27 mouse cellular contexts compared by ENCODE assay signal in genomic region chrX:113563897-113564296, GRCm38 (mm10).
"Had no signal": no experiment of that assay in that cellular context is flagged by ENCODE, and none has a peak within 500 bp of the region (broad histone marks: within the 10 kb centered on the region; RNA-seq: fewer than 3 reads in every experiment).

No protein-coding gene starts in this region.

- H3K36me3 ChIP-seq: embryonic facial prominence, embryonic 10.5 days; embryonic facial prominence, embryonic 12.5 days; embryonic facial prominence, embryonic 13.5 days; embryonic facial prominence, embryonic 15.5 days; forebrain, embryonic 10.5 days; forebrain, embryonic 12.5 days; forebrain, embryonic 15.5 days had no signal

- H3K27me3 ChIP-seq: embryonic facial prominence, embryonic 12.5 days; embryonic facial prominence, embryonic 13.5 days; embryonic facial prominence, embryonic 15.5 days; forebrain, embryonic 12.5 days; forebrain, embryonic 13.5 days; forebrain, embryonic 15.5 days had no signal

- ATAC-seq: forebrain, embryonic 13.5 days; forebrain, embryonic 14.5 days; forebrain, embryonic 15.5 days; forebrain, embryonic 16.5 days; forebrain, postnatal 0 days had no signal

- H3K4me2 ChIP-seq: embryonic facial prominence, embryonic 12.5 days; embryonic facial prominence, embryonic 13.5 days; embryonic facial prominence, embryonic 15.5 days; forebrain, embryonic 12.5 days; forebrain, embryonic 13.5 days; forebrain, embryonic 15.5 days had no signal

- DNase-seq: cerebellum, adult 9-10 months; cerebellum, adult 9-11 months; cerebellum, postnatal 10 days; cerebellum, postnatal 14 days; cerebellum, postnatal 25 days; cerebellum, postnatal 36 days; embryo, embryonic 11 days; forebrain, postnatal 0 days; gastrocnemius, adult 2 months; gastrocnemius, postnatal 10 days; gastrocnemius, postnatal 14 days; gastrocnemius, postnatal 25 days; gastrocnemius, postnatal 36 days; heart, adult 11 months; heart, adult 18-20 months; heart, adult 2 months had no signal

- H3K4me3 ChIP-seq: embryonic facial prominence, embryonic 10.5 days; embryonic facial prominence, embryonic 12.5 days; embryonic facial prominence, embryonic 13.5 days; embryonic facial prominence, embryonic 15.5 days; erythroblast, embryonic 14.5 days; forebrain, embryonic 10.5 days; forebrain, embryonic 12.5 days; forebrain, embryonic 13.5 days; forebrain, embryonic 15.5 days; gastrocnemius, adult 2 months; heart, adult 2 months had no signal

- H3K27ac ChIP-seq: embryonic facial prominence, embryonic 10.5 days; embryonic facial prominence, embryonic 12.5 days; embryonic facial prominence, embryonic 13.5 days; embryonic facial prominence, embryonic 15.5 days; forebrain, embryonic 10.5 days; forebrain, embryonic 12.5 days; forebrain, embryonic 13.5 days; forebrain, embryonic 15.5 days; gastrocnemius, adult 2 months; heart, adult 2 months had no signal

- H3K9ac ChIP-seq: embryonic facial prominence, embryonic 12.5 days; embryonic facial prominence, embryonic 13.5 days; embryonic facial prominence, embryonic 15.5 days; forebrain, embryonic 12.5 days; forebrain, embryonic 13.5 days; forebrain, embryonic 15.5 days; forebrain, postnatal 0 days had no signal

- H3K4me1 ChIP-seq: embryonic facial prominence, embryonic 10.5 days; embryonic facial prominence, embryonic 12.5 days; embryonic facial prominence, embryonic 13.5 days; embryonic facial prominence, embryonic 15.5 days; forebrain, embryonic 10.5 days; forebrain, embryonic 12.5 days; forebrain, embryonic 13.5 days; forebrain, embryonic 15.5 days had no signal

- H3K9me3 ChIP-seq: embryonic facial prominence, embryonic 10.5 days; embryonic facial prominence, embryonic 12.5 days; embryonic facial prominence, embryonic 13.5 days; embryonic facial prominence, embryonic 15.5 days; forebrain, embryonic 10.5 days; forebrain, embryonic 12.5 days; forebrain, embryonic 13.5 days; forebrain, embryonic 15.5 days had no signal
